Mouse (Mus musculus) adrenal gland, postnatal 10 days (tissue): ENCODE measurements at regions not wholly inside any gene's neighbourhood (a gene's known extent, or its start where the extent isn't known, plus 50 kb on each side); places are given as distances from the start of the nearest gene placed in this dataset.

Experiments
- DNase-seq: peaks from one replicate; pipeline ENCODE4 v3.0.0; 2021; ENCODE audit warnings: mixed read lengths

DNA sequence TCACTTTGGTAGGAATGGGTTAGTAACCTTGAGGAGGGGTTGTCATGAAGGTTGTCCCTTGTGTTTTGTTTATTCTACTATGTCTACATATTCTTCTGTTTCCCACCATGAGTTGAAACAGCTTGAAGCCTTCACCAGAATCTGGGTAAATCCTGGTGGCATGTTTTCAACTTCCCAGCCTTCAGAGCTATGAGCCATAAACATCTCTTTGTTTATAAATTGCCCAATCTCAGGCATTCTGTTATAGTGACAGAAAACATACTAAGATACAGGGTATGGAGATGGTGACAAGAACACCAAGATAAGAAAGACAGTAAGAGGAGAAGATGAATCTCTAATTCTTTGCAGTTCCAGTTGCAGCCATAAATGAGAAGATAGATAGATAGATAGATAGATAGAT, 396.5 kb downstream of the Tns1 start:
- no peak for DNase-seq

DNA sequence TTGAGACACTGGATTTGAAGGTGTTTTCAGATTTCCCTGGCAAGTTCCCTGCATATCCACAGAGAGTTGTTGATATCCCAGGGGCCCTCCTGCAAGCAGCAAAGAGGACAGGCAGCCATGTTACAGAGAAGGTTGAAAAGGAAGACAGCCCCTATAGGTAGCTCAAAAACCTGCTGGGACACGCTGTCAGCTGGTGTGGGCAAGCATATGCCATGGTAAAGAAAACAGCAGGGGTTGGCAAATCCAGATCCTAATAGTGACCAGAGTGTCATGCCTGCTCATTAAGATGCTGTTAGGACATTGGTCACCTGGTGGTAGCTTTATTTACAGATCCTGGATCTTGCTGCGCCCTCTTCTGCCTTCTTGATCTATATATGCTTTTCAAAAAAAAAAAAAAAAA, 397.6 kb downstream of the Tns1 start:
- no peak for DNase-seq

DNA sequence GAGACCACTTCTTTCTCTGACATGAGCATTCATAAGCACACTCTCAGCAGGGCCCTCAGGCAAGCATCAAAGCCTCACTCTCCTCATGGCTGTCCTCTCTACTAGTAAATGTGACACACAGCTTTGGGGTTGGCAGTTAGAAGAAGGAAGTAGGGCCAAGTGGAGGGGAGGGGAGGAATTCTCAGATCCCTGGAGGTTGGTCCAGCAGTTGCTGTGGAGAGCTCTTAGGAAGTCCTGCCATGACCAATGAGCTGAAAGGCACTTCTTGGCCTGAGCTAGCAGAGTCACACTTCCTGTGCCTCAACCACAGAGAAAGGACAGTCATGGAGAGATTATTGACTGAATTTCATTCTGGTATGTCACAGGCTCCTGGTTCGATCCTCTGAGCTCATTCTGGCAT, 398.8 kb downstream of the Tns1 start:
- DNase-seq = peak; percentile 53

DNA sequence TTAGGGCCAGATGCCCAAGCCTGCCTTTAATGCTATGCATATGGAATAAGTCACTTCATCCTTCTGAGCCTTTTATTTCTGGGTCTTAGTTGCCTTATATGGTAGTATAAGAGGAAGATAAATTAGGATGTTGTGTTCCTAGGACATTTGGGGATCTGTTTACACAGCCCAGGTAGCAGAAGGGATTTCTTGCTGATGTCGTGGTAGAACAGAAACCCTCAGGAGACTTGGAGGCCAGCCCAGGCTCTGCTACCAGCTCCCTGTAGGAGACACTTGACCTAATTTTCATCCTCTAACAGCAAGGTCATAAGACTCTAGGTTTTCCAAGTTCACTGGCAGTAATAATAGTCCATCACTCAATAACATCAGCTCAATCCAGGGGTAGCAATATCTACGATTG, 399.7 kb downstream of the Tns1 start:
- DNase-seq = peak; percentile 24

DNA sequence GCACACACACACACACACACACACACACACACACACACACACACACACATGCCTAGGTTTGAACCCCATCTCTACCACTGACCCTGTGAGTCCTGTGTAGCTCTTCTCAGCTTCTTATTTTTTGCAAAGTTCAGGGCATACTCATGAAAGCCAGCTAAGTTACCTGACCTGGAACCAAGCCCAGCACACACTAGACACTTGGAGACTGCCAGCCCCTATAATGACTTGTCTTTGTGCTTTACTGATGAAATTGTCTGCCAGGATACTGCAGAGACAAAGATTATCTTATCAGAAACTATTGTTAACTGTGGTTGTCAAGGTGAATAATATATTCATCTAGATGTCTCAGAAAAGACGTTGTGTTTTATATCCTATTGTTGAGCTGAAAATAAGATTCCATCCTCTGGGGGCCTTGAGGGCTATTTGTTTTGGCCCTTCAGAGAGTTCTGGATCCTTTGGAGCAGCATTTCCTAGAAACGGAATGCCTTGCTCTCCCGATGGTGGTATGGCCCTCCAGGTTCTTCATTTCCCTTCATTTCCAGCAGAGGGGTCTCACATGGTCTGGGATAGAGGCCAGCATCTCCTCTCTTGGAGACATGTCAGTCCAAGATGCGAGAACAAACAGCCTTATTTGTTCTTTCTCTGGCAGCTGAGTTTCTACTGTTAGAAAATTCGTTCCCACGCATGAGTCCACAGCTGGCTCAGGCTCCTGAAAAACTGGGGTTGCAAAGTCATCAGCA, 402.6 kb downstream of the Tns1 start:
- no peak for DNase-seq

DNA sequence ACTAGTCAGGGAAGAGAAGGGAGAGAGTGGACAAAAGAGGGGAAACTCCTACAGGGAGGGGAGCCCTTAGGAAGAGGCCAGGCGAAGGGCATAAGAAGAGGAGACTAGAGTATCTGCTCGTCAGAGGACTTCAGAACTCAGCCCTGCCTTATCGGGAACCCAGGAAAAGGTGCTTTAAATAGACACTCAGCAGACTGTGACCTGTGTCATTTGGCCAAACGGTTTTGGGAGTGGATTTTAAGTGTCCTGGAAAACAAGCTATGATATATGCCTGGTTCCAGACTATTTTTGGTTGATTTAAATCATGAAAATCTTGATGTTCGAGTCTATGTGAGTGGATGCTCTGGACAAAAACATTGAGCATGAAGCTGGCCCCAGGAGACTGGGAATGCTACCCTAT, 405.8 kb downstream of the Tns1 start:
- no peak for DNase-seq

DNA sequence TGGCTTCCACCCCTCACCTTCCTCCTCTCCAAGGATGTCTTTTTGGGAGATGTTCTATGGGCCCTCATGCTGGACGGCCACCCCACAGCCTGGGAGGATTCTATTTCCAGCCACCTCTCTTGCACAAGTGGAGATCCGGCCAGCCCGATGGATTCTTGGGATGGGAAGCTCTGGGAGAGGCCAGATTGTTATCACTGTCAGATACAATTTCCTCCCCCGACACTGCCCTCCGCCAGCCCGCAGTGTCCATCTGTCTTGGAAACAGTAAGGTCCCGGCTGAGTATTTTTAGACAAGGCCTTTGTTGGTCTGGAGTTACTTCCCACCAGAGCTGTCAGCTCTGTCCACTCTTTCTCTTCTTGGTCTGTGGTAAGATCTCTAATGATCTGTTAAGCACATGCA, 406.8 kb downstream of the Tns1 start:
- DNase-seq = peak; percentile 10

DNA sequence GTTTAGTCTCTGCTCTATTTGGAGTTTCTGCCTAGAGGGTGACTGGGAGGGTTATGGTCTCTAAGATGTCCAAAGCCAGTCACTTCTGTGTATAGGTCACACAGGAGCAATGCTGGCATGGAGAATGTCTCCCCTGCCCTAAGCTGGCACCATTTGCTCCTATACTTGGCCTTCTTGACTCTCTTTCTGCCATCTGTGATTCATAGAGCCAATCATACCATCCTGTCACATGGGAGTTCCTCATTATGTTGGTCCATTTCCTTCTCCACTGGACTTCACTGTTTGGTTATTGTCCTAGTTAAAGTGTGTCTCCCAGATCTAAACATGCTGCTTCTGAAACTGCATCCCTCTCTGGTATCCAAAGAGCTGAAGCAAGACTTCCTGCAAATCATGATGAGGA, 407.3 kb downstream of the Tns1 start:
- no peak for DNase-seq

DNA sequence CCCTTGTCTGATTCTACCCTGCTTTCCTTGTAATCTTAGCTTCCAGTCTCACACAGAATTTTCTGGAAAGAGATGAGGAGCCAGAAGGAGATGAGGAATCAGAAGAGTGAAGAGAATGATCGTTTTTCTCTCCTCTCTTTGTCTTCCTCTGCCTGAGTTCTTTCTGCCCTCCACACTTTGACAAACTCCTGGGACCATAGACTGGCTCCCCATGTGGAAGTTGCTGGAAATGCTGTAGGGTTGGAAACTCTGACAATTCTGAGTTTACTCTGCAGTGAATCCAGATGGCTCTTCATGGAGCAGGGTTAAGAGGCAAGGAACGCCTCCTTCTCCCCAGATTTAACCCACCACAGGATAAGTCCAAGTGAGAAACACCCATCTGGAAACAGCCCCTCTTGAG, 408.7 kb downstream of the Tns1 start:
- no peak for DNase-seq

DNA sequence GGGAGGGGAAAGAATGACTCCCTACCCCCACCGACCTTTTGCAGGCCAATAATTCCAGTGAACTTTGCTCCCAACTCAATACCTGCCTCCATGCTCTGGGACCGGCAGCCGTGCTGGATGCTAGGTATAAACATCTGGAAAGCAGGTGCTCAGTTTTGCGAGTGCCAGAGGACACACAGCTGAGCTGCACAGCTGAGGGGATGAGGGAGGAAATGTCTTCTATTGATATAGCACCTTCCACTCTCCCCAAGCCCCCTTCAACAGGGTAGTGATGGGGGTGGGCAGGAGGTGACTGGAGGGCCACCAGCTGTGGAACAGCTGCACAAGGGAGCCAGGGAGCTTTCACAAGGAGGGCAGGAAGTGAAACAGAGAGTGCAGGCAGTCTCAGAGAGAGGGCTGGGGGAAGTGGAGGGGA, 421.8 kb downstream of the Tns1 start:
- no peak for DNase-seq

DNA sequence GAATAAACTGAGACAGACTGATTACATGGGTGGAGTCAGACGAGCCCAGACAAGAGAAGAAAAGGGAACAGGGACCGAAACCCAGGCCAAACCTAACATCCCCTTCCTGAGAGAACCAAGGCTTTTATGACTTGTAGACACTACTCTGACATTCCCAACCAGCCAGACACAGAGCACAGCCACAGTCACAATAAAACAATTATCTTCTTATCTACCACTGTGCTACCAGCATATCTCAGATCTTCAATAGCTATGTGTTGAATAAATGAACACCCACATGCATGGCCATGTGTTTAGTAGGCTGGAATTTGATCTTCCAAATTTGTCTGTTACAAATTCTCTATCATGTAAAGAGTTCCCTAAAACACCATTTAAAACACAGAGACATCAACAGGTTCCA, 430.7 kb downstream of the Tns1 start:
- DNase-seq = no peak

DNA sequence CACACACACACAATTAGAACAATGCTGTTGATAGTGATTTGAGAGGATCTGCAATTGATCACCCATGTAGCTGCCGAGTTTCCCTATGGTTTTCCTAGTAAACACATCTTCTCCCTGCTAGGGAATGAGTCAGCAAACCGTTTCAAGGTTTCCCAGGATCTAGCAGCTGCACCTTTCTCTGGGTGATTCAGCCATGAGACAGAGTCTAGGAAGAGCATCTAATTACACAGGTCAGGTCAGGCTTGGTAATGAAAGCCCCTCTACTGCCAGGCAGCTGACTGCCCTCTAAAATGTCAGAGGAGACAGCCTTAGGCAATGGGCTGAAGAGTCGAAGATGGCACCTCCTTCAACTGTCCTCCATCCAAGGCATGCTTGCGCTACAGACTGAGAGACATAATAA, 438.5 kb downstream of the Tns1 start:
- no peak for DNase-seq

DNA sequence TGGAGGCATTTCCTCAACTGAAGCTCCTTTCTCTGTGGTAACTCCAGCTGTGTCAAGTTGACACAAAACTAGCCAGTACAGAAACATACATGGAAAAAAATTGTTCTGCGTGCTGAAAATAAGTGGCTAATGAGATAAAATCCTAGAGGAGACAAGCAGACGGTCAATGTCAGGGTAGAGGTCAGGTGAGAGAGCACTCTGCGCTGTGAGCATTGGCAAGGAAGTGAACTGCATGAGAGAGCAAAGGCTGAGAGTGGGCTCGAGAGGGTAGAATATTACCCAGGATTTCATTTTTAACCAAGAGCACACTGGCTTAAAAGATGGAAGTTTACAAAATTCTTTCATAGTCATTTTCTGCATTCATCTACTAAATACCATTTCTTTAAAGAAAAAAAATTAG, 439.2 kb downstream of the Tns1 start:
- no peak for DNase-seq

DNA sequence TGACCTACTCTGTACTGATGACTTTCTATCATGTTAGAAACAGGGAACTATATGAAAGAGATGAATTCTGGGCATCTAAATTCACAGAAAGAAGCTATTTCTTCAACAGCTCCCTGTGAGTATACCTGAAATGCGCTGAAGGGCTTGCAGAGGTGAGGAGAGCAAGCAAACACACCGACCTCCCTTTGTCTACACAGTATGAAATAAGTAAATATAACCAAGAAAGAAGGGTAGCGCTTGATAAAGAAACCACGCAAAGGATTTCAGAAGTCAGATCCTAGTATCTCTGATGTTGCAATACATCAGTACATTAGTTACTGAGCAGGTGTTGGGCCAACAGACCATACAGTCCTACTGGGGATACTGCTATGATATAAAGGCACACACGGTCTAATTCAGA, 440.1 kb downstream of the Tns1 start:
- no peak for DNase-seq

DNA sequence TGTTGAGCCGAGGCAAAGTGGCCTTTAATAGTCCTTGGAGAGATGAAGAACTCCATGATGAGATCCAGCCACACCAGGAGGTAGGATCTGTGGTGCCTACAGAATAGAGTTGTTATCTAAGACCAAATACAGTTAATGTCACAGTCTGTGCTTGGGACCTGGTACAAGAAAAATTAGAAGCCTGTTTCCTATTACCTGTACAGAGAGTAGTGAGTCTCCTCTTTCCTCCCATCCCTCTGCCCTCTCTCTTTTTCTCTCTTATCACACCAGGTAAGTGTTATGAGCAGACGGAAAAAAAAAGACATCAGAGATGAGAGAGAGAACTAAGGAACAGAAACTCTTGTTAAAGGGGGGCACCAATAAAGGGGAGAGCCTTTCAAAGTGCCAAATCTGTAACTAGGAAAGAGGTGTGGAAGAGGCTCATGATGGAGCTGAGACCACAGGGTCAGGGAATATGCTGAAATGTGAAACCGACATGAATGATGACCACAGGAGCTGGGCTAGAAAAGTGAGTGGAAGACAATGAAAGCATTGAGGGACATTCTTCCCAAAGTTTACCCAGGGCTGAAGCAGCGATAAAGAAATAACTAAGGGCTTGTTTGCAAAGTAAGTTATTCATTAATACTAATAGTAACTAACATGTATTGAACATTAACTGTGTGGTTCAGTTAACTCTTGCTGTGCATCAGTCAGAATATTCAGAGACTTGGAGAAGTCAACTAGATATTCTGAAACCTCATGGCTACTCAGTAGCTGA, 440.9 kb downstream of the Tns1 start:
- no peak for DNase-seq

DNA sequence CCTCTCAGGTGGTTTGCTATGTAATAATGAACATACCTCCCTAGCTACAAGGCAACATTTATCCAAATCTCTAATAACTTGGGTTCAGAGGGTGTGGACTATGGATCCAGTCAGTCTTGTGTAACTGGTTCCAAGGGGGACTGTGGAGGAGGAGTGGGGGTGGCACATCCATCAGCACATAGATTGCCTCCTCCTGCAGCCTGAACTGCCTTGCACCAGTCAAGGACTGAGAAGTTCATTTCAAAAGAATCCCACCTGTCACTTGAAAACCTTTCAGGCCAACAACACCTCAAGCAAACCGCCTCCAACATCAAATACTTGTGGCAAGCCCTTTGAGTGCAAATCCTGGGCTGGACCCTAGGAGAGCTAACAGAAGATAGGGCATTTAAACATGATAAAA, 442.6 kb downstream of the Tns1 start:
- DNase-seq = no peak

DNA sequence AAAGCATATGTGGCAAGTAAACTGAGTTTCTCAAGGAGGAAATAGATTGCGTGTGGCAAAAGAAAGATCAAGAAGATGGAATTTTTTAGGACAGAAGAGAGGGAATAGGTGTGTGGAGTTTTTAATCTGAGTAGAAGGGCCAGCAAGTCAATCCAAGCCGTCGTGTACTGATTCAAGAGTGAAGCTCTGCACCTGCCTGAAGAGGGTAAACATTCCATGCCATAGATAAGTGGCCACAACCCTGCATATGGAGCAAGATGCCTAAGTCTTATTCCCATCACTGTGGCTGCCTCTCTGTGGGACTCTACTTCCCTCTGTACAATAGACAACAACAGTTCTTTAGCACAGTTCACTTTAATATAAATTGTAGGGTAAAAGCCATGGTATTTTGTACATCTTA, 443.4 kb downstream of the Tns1 start:
- DNase-seq = no peak

DNA sequence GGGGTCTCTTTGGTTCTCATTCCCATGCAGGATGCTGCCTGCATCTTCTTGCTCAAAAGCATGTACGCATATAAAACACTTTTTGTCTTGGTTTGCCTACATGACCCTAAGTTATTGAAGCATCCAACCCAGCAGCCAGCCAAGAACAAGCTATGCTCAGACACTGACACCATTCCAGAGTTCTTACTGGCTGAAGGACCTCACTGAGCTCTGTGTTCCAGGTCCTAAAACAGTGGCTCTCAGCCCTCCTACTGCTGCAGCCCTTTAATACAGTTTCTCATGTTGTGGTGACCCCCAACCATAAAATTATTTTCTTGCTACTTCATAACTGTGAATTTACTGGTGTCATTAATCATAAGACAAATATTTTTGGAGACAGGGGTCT, 450.4 kb downstream of the Tns1 start:
- DNase-seq = no peak

DNA sequence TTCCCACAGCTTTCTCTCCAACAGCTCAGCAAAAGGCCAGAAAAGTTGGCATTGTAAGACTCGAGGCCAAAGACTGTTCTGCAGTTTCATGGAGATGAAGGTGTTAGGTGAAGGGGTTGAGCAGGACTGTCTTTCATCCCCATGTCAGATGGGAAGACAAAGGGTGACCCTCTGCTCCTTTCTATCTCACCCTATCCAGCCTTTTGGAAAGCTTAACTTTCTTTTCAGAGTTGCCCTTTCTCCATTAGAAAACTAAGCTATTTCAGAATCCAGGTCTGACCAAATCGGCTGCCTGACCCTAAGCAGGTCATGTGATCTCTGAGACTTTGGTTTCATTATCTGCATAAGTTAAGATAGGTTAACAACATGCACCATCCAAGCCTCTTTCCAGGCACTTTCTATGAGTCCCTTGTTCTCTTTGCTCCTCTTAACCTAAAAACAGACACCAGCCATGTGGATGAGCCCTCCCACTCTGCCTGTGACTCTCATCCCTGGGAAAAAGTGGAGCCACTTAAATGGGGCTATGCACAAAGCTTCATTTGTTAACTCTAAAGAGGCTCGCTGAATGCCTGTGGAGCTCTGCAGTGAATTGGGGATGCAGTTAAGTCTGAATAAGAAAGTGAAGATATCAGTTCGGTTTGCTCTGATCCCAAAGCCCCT, 450.9 kb downstream of the Tns1 start:
- no peak for DNase-seq

DNA sequence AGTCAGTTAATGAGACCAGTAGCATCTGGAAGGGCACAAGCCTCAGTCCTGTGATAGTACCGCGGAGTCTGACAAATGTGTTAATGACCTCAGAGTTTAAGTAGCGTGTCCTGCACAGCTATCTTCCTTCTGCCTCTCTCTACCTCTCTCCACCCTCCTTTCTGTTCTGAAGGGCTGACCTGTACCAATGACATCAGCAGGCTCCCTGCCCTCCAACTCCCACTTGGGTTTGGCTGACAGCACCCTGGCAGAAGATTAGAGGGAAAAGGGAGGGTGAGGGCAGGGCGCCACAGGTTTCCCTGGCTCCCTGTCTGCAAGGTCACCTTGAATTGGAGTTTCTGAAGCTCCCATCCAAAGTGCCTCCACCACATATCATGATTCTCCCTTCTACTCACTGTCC, 452.0 kb downstream of the Tns1 start:
- peak; percentile 57 for DNase-seq

DNA sequence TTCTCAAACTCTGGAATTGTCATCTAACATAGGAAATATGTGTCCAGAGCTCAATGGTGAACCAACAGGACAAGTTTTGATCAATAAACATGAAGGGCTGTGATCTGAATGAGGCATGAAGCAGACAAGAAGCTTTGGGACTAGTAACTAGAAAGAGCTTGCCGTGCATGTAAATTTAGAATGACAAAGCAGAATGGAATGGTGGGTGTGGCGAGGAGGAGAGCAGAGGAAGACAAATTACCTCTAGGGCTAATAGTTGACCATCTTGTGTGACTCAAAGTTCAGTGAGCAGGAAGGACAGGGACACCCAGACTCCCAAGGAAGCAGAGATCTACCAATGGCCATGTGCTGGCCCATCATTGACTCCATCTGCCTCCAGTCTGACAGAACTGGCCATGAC, 455.6 kb downstream of the Tns1 start:
- no peak for DNase-seq

DNA sequence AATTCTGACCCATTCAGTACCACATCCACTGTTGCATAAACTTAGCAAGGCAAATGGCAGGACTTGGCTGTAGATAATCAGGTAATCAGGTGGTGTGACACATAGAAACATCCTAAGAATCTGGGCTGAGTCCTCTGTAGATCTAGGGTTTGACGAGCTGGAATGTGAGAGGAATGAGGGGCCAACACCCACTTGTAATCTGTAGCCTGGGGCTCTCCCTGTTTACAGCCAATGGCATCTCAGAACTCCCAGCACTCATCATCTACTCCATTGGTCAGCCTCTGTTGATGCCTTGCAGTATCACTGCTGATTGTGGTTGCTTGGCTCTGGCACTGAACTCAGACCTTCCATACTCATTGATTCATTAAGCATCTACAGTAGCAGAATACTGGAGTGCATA, 460.7 kb downstream of the Tns1 start:
- DNase-seq = no peak

DNA sequence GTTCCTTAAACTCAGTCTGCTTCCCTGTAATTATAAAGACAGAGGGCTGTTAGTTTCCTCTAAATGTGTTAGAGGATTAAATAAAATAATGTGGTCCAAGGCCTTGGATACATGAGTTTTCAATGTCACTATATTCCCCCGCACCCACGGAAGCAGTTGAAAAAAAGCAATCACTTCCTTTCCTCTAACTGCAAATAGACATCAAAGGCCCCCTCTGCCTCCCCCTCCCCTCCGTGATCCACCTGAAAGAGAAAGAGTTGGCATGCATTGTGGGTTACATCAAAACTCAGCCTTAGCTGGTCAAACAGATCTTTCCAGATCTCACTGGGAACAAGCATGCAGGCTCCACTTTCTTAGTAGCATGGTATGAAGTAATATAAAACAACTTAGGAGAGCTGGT, 479.2 kb downstream of the Tns1 start:
- DNase-seq = no peak

DNA sequence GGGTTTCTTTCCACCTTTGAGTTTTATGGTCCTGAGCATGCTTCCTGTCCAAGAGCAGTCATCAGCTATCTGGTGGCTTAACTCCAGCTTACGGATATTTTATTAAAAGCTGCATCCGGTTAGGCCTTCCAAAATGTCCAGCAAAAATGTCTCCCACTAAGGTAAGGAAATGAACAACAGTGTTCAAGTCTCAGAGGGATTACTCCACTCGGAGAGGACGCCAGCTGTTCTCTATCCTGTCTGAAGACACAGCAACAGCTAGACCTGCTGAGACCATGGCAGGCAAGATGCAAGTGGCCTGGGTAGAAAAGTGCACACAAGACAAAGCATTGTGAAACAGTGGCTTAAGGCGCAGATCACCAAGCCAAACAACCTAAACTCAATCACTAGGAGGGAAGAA, 479.9 kb downstream of the Tns1 start:
- DNase-seq = no peak
